Mouse (Mus musculus) 416B (cell line): Measurements from ENCODE around the gene Nosip.
A peak's percentile ranks its signal among the peaks of the same experiment; 100 is the strongest.

ENCODE experiments used
- DNase-seq: peaks from one replicate; pipeline ENCODE4 v3.0.0; 2011; ENCODE audit warnings: low read depth

Gene Nosip

GRCm38 (mm10) chr7:45062239-45062835, at the start of gene Nosip, which contains the start of gene Prrg2:
Gene Nosip, plus strand, starts transcription at chr7:45062429.
Gene Prrg2, minus strand, starts transcription at chr7:45062677.
- DNase-seq: peak; percentile 100

GRCm38 (mm10) chr7:45012824-45013223, 49.4 kb upstream of the Nosip start:
- DNase-seq: no peak

GRCm38 (mm10) chr7:45013366-45014095, 48.7 kb upstream of the Nosip start:
- DNase-seq: no peak

GRCm38 (mm10) chr7:45014096-45014451, 48.2 kb upstream of the Nosip start:
- no peak for DNase-seq

- peak; percentile 45 for DNase-seq
Measured at GRCm38 (mm10) chr7:45015344-45015956, 46.8 kb upstream of the Nosip start.

- peak; percentile 100 for DNase-seq
Measured at GRCm38 (mm10) chr7:45015957-45016612, 46.1 kb upstream of the Nosip start, which contains the start of gene Scaf1. Gene Scaf1, minus strand, starts transcription at chr7:45016363.

GRCm38 (mm10) chr7:45016761-45017160, 45.5 kb upstream of the Nosip start:
- no peak for DNase-seq

- DNase-seq: peak; percentile 100
Measured at GRCm38 (mm10) chr7:45017242-45018061, 44.8 kb upstream of the Nosip start, which contains the start of gene Rras. Gene Rras, plus strand, starts transcription at chr7:45017961.

- DNase-seq: no peak
Measured at GRCm38 (mm10) chr7:45019031-45019571, 43.1 kb upstream of the Nosip start.

GRCm38 (mm10) chr7:45020225-45020624, 42.0 kb upstream of the Nosip start:
- no peak for DNase-seq

GRCm38 (mm10) chr7:45023711-45024110, 38.5 kb upstream of the Nosip start:
- DNase-seq: peak; percentile 41

- peak; percentile 61 for DNase-seq
Measured at GRCm38 (mm10) chr7:45024281-45025248, 37.7 kb upstream of the Nosip start.

GRCm38 (mm10) chr7:45025601-45026220, 36.5 kb upstream of the Nosip start:
- no peak for DNase-seq

- no peak for DNase-seq
Measured at GRCm38 (mm10) chr7:45026256-45026655, 36.0 kb upstream of the Nosip start.

- no peak for DNase-seq
Measured at GRCm38 (mm10) chr7:45027761-45028160, 34.5 kb upstream of the Nosip start.

GRCm38 (mm10) chr7:45028351-45028750, 33.9 kb upstream of the Nosip start:
- no peak for DNase-seq

GRCm38 (mm10) chr7:45029995-45030394, 32.2 kb upstream of the Nosip start:
- no peak for DNase-seq

GRCm38 (mm10) chr7:45030857-45031256, 31.4 kb upstream of the Nosip start:
- no peak for DNase-seq

GRCm38 (mm10) chr7:45033722-45034359, 28.4 kb upstream of the Nosip start:
- DNase-seq: no peak
